Mouse (Mus musculus): ENCODE data around the gene Slc35f6. TPM values are rescaled to one million over a fixed set of nuclear protein-coding genes. Genes with fewer than 3 reads are reported as not detected.

Gene Slc35f6
- polyA plus RNA-seq (2011; ENCODE audit: insufficient read length, low read depth, missing spikeins): 36.9 and 41.0 TPM in 2 replicates

- H3K4me1 ChIP-seq (ENCODE audit: control insufficient read depth, insufficient read depth, low read length): peaks cover 10% of the 10 kb centered on the region
- H3K27ac ChIP-seq (ENCODE audit: insufficient read depth, low read length): peak within 1 kb of the TSS; percentile 91
- no peak for TF ChIP-seq CTCF (IDR thresholded peaks at IDR 0.05; ENCODE audit: borderline replicate concordance, insufficient read depth, low read length)
- TF ChIP-seq POLR2A (IDR thresholded peaks at IDR 0.05; ENCODE audit: low read depth, low read length): peak; percentile 92
- peak within 1 kb of the TSS; percentile 91 for H3K4me3 ChIP-seq (ENCODE audit: insufficient read depth, low read length)
Observed at GRCm38 (mm10) chr5:30647815-30648560, at the start of gene Slc35f6. Slc35f6 (plus strand) TSS chr5:30647933.

GRCm38 (mm10) chr5:30601397-30601796 is 46.3 kb upstream of the Slc35f6 start:
- H3K4me1 ChIP-seq (ENCODE audit: control insufficient read depth, insufficient read depth, low read length): no peaks in the 10 kb centered on the region
- H3K27ac ChIP-seq (ENCODE audit: insufficient read depth, low read length): no peak overlapping the region
- no peak overlapping the region for H3K4me3 ChIP-seq (ENCODE audit: insufficient read depth, low read length)
- no peak for TF ChIP-seq CTCF (IDR thresholded peaks at IDR 0.05; ENCODE audit: borderline replicate concordance, insufficient read depth, low read length)
- TF ChIP-seq POLR2A (IDR thresholded peaks at IDR 0.05; ENCODE audit: low read depth, low read length): no peak

GRCm38 (mm10) chr5:30603255-30603654 is 44.5 kb upstream of the Slc35f6 start:
- H3K4me3 ChIP-seq (ENCODE audit: insufficient read depth, low read length): no peak overlapping the region
- no peak overlapping the region for H3K27ac ChIP-seq (ENCODE audit: insufficient read depth, low read length)
- no peaks in the 10 kb centered on the region for H3K4me1 ChIP-seq (ENCODE audit: control insufficient read depth, insufficient read depth, low read length)
- TF ChIP-seq POLR2A (IDR thresholded peaks at IDR 0.05; ENCODE audit: low read depth, low read length): no peak
- TF ChIP-seq CTCF (IDR thresholded peaks at IDR 0.05; ENCODE audit: borderline replicate concordance, insufficient read depth, low read length): no peak

- no peak for TF ChIP-seq POLR2A (IDR thresholded peaks at IDR 0.05; ENCODE audit: low read depth, low read length)
- no peak for TF ChIP-seq CTCF (IDR thresholded peaks at IDR 0.05; ENCODE audit: borderline replicate concordance, insufficient read depth, low read length)
- Histone ChIP-seq H3K4me1 (ENCODE audit: control insufficient read depth, insufficient read depth, low read length) (no peaks in the 10 kb centered on the region), H3K27ac (ENCODE audit: insufficient read depth, low read length) (no peak overlapping the region), H3K4me3 (ENCODE audit: insufficient read depth, low read length) (no peak overlapping the region)
Observed at GRCm38 (mm10) chr5:30603926-30604325, 43.8 kb upstream of the Slc35f6 start.

GRCm38 (mm10) chr5:30604769-30605188 is 43.0 kb upstream of the Slc35f6 start:
- no peaks in the 10 kb centered on the region for H3K4me1 ChIP-seq (ENCODE audit: control insufficient read depth, insufficient read depth, low read length)
- no peak overlapping the region for H3K27ac ChIP-seq (ENCODE audit: insufficient read depth, low read length)
- no peak for TF ChIP-seq POLR2A (IDR thresholded peaks at IDR 0.05; ENCODE audit: low read depth, low read length)
- no peak for TF ChIP-seq CTCF (IDR thresholded peaks at IDR 0.05; ENCODE audit: borderline replicate concordance, insufficient read depth, low read length)
- no peak overlapping the region for H3K4me3 ChIP-seq (ENCODE audit: insufficient read depth, low read length)

- Histone ChIP-seq H3K27ac (ENCODE audit: insufficient read depth, low read length) (no peak overlapping the region), H3K4me3 (ENCODE audit: insufficient read depth, low read length) (no peak overlapping the region), H3K4me1 (ENCODE audit: control insufficient read depth, insufficient read depth, low read length) (no peaks in the 10 kb centered on the region)
- TF ChIP-seq CTCF (IDR thresholded peaks at IDR 0.05; ENCODE audit: borderline replicate concordance, insufficient read depth, low read length) (no peak), POLR2A (IDR thresholded peaks at IDR 0.05; ENCODE audit: low read depth, low read length) (no peak)
Observed at GRCm38 (mm10) chr5:30605649-30606048, 42.1 kb upstream of the Slc35f6 start.

GRCm38 (mm10) chr5:30606424-30607073 is 41.2 kb upstream of the Slc35f6 start:
- no peak overlapping the region for H3K4me3 ChIP-seq (ENCODE audit: insufficient read depth, low read length)
- no peak overlapping the region for H3K27ac ChIP-seq (ENCODE audit: insufficient read depth, low read length)
- H3K4me1 ChIP-seq (ENCODE audit: control insufficient read depth, insufficient read depth, low read length): no peaks in the 10 kb centered on the region
- TF ChIP-seq POLR2A (IDR thresholded peaks at IDR 0.05; ENCODE audit: low read depth, low read length) (no peak), CTCF (IDR thresholded peaks at IDR 0.05; ENCODE audit: borderline replicate concordance, insufficient read depth, low read length) (no peak)

GRCm38 (mm10) chr5:30609094-30609493 is 38.6 kb upstream of the Slc35f6 start:
- H3K4me3 ChIP-seq (ENCODE audit: insufficient read depth, low read length): no peak overlapping the region
- TF ChIP-seq CTCF (IDR thresholded peaks at IDR 0.05; ENCODE audit: borderline replicate concordance, insufficient read depth, low read length): no peak
- no peak for TF ChIP-seq POLR2A (IDR thresholded peaks at IDR 0.05; ENCODE audit: low read depth, low read length)
- H3K27ac ChIP-seq (ENCODE audit: insufficient read depth, low read length): no peak overlapping the region
- no peaks in the 10 kb centered on the region for H3K4me1 ChIP-seq (ENCODE audit: control insufficient read depth, insufficient read depth, low read length)

- Histone ChIP-seq H3K4me3 (ENCODE audit: insufficient read depth, low read length) (no peak overlapping the region), H3K27ac (ENCODE audit: insufficient read depth, low read length) (no peak overlapping the region), H3K4me1 (ENCODE audit: control insufficient read depth, insufficient read depth, low read length) (no peaks in the 10 kb centered on the region)
- TF ChIP-seq POLR2A (IDR thresholded peaks at IDR 0.05; ENCODE audit: low read depth, low read length): no peak
Observed at GRCm38 (mm10) chr5:30609918-30610645, 37.7 kb upstream of the Slc35f6 start.

Data from embryonic fibroblast, embryonic 13.5 days (primary cell).